Mouse (Mus musculus) ES-Bruce4 (cell line): ENCODE results near the gene Esyt1.

ENCODE experiments used
- CTCF ChIP-seq: IDR thresholded peaks from one replicate; pipeline ENCODE4 v1.8.1; 2011; ENCODE audit warnings: low read depth, low read length
- EP300 ChIP-seq: IDR thresholded peaks from 2 replicates; pipeline ENCODE4 v1.6.1; 2011; ENCODE audit warnings: low read depth, low read length; ENCODE audit not compliant: insufficient read depth
- POLR2A ChIP-seq: IDR thresholded peaks from one replicate; pipeline ENCODE4 v1.8.1; 2011; ENCODE audit warnings: low read length; ENCODE audit not compliant: insufficient read depth

GRCm38 (mm10) chr10:128494667-128495245, 30.9 kb downstream of the Esyt1 start:
- TF ChIP-seq CTCF (no peak), POLR2A (no peak), EP300 (no peak)
